Mouse (Mus musculus) lung, embryonic 14.5 days (tissue): Measurements from ENCODE around the gene Zkscan4. TPM values are rescaled to one million over a fixed set of nuclear protein-coding genes. Genes with fewer than 3 reads are reported as not detected.
A peak's percentile ranks its signal among the peaks of the same experiment; 100 is the strongest.
"Not testable (repeated sequence)": the region's sequence is repeated elsewhere in the genome, so short reads cannot be mapped to it uniquely, and the experiment has no call there.

Experiments
- ATAC-seq: fragments of 200-750 bp; cut with Nextera tagmentation; 2 replicates; pipeline ENCODE4 v1.8.0; 2017; ENCODE audit warnings: mild to moderate bottlenecking, moderate TSS enrichment, moderate library complexity; ENCODE audit not compliant: insufficient read depth
- DNase-seq: peaks from one replicate; pipeline ENCODE4 v3.0.0-alpha.2; 2015
- H3K27ac ChIP-seq: fragments of 300-500 bp; sonication (generic); 2 replicates; pipeline ENCODE4 v1.5.1; 2014; ENCODE audit warnings: low read depth, mild to moderate bottlenecking, moderate library complexity
- H3K27me3 ChIP-seq: fragments of 300-500 bp; sonication (generic); 2 replicates; pipeline ENCODE4 v1.6.1; 2014; ENCODE audit warnings: low read length, control low read depth; ENCODE audit not compliant: insufficient read depth
- H3K36me3 ChIP-seq: fragments of 300-500 bp; sonication (generic); 2 replicates; pipeline ENCODE4 v1.6.1; 2014; ENCODE audit warnings: control low read depth; ENCODE audit not compliant: insufficient read depth
- H3K4me1 ChIP-seq: fragments of 300-500 bp; sonication (generic); 2 replicates; pipeline ENCODE4 v1.6.1; 2014; ENCODE audit warnings: antibody characterized with exemption, control low read depth; ENCODE audit not compliant: insufficient read depth
- H3K4me2 ChIP-seq: fragments of 300-500 bp; sonication (generic); 2 replicates; pipeline ENCODE4 v1.6.1; 2014; ENCODE audit warnings: mild to moderate bottlenecking
- H3K4me3 ChIP-seq: fragments of 300-500 bp; sonication (generic); 2 replicates; pipeline ENCODE4 v1.5.1; 2014; ENCODE audit warnings: low read depth, low read length
- H3K9ac ChIP-seq: fragments of 300-500 bp; sonication (generic); 2 replicates; pipeline ENCODE4 v1.6.1; 2014
- H3K9me3 ChIP-seq: fragments of 300-500 bp; sonication (generic); 2 replicates; pipeline ENCODE4 v1.6.1; 2016; ENCODE audit warnings: low read depth, low read length, control low read depth
- CTCF ChIP-seq: IDR thresholded peaks from 2 replicates; pipeline ENCODE4 v1.5.1; 2016; ENCODE audit warnings: antibody characterized with exemption, low read depth
- WGBS: fragments of 180-500 bp; shearing (Covaris S2); extraction: QIAGEN DNeasy Blood & Tissue Kit; methylation state at CpG from one replicate; pipeline ENCODE4 v1.1.7; 2014; 5-methylcytosine and 5-hydroxymethylcytosine counted together
- polyA plus RNA-seq: library from polyadenylated mRNA; unstranded; fragments of >200 nt; fragmentation: Nextera tagmentation; extraction: Ambion mirVana; gene quantifications from 2 replicates; pipeline ENCODE4 v1.2.1, GENCODE M21; 2014

The Zkscan4 gene
- 3.4 and 3.5 TPM in 2 replicates for polyA plus RNA-seq

DNA sequence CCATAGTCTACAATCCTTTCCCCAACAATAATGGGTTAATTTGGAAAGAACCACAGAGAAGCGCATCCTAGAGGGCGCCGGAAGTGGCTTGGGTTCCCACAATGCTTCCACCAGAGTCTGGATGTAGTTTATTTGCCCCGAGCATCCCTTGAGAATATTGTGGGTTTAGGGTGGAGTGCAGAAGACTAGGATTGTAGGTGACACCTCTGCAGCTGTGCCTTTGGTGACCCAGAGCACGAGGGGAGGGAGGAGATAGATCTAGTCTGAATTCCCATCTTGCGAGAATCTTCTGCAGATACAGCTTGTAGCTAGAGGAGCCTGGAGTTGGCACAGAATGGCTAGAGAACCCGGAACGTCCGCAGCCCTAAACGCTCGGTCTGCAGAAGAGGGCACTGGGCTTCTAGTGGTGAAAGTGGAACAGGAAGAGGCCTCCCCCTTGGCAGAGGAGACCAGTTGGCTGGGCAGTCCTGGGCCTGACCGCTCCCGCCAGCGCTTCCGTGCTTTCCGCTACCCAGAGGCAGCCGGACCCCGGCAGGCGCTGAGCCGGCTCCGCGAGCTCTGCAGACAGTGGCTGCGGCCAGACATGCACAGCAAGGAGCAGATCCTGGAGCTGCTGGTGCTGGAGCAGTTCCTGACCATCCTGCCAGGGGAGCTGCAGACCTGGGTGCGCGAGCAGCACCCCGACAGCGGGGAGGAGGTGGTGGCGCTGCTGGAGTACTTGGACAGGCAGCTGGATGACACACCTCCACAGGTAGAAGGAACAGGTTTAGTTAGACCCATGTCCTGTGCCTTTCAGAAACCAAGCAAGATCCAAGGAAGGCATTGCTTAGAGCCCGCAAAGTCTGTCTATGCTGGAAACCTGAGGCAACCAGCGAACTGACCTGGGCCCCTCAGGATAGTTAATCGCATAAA is at the start of gene Zkscan4, which contains the start of gene Gm10065:
Gene Zkscan4, plus strand, starts transcription at position 149 of the 912 bp plus-strand sequence.
Gene Gm10065, minus strand, starts transcription at position 683 of the 912 bp plus-strand sequence.
- H3K4me1 ChIP-seq, H3K27me3 ChIP-seq, H3K36me3 ChIP-seq, H3K9me3 ChIP-seq: not testable (repeated sequence)
- ATAC-seq (peak; percentile 89), DNase-seq (peak; percentile 88)
- WGBS: 3% methylated on average over 31 of the region's 31 CpGs
- peak within 1 kb of the TSS; percentile 47 for H3K4me3 ChIP-seq
- H3K4me2 ChIP-seq: peak within 1 kb of the TSS; percentile 61
- peak within 1 kb of the TSS; percentile 51; the same call in 1 of the 2 replicates for H3K27ac ChIP-seq
- peak within 1 kb of the TSS; percentile 59 for H3K9ac ChIP-seq

DNA sequence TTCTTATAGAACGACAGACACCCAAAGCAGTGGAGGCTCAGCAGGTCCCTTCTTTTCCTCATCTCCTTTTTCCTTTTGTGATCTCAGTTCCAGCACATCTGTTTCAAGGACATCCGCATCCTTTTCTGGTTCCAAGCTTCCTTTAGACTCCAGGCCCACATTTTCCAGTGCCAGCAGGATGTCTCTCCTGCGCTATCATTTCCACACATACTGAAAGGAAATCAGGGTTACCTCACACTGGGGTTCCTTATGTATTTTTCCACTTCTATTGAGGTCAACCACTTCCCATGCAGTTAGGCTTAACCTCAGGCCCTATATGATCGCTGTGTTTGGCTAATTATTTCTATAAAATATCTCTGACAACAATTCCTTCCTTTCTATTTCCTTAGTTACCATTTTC is 43.2 kb upstream of the Zkscan4 start:
- TF ChIP-seq CTCF: no peak
- Histone ChIP-seq H3K36me3 (no peaks in the 10 kb centered on the region), H3K4me3 (no peak overlapping the region), H3K27me3 (no peaks in the 10 kb centered on the region), H3K9me3 (no peaks in the 10 kb centered on the region), H3K27ac (no peak overlapping the region), H3K4me1 (no peaks in the 10 kb centered on the region), H3K9ac (no peak overlapping the region), H3K4me2 (no peak overlapping the region)
- ATAC-seq: no peak
- DNase-seq: no peak
- WGBS: 73% methylated on average over 4 of the region's 4 CpGs

- Histone ChIP-seq H3K4me2 (peak within 1 kb of the TSS; percentile 88), H3K27me3 (no peaks in the 10 kb centered on the region), H3K4me3 (peak within 1 kb of the TSS; percentile 50), H3K36me3 (peaks cover 31% of the 10 kb centered on the region), H3K9ac (peak within 1 kb of the TSS; percentile 69), H3K4me1 (no peaks in the 10 kb centered on the region), H3K27ac (peak within 1 kb of the TSS; percentile 80), H3K9me3 (no peaks in the 10 kb centered on the region)
- TF ChIP-seq CTCF: peak; percentile 55
- peak; percentile 93 for ATAC-seq
- DNase-seq: peak; percentile 85
- WGBS: 1% methylated on average over 32 of the region's 32 CpGs
These were observed 38.1 kb upstream of the Zkscan4 start, which contains the start of gene Pgbd1 for GRCm38 (mm10) chr13:21440503-21441206. Gene Pgbd1 (minus strand): TSS chr13:21441058.

DNA sequence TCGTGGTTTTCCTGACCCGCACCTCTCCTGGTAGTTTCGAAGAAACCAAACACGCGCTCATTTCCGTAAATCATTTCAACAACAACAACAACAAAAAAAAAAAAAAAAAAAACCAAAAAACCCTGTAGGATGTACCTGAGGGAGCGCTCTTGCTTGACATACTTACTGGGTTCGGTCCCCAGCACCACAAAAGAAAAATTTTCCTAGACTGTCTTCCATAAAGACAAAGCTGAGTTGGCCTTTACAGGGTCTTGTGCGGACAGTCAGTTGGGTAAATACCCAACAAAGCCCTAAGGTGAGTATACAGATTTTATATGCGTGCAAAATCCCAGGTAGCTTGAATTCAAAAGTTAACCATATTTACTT is 37.5 kb upstream of the Zkscan4 start:
- no peaks in the 10 kb centered on the region for H3K27me3 ChIP-seq
- no peaks in the 10 kb centered on the region for H3K4me1 ChIP-seq
- 19% methylated on average over 10 of the region's 10 CpGs for WGBS
- DNase-seq (no peak), ATAC-seq (no peak; the same call in 1 of the 2 replicates)
- no peak for TF ChIP-seq CTCF
- H3K4me2 ChIP-seq: peak overlapping the region; percentile 88
- H3K9me3 ChIP-seq: no peaks in the 10 kb centered on the region
- H3K27ac ChIP-seq: peak overlapping the region; percentile 80
- peaks cover 37% of the 10 kb centered on the region for H3K36me3 ChIP-seq
- H3K9ac ChIP-seq: peak overlapping the region; percentile 69
- H3K4me3 ChIP-seq: peak overlapping the region; percentile 50

- TF ChIP-seq CTCF: no peak
- H3K36me3 ChIP-seq: peaks cover 78% of the 10 kb centered on the region
These were observed 31.9 kb upstream of the Zkscan4 start for GRCm38 (mm10) chr13:21446796-21447195.

GRCm38 (mm10) chr13:21447856-21448614 is 30.7 kb upstream of the Zkscan4 start:
- Histone ChIP-seq H3K27ac (no peak overlapping the region), H3K36me3 (peaks cover 72% of the 10 kb centered on the region), H3K27me3 (no peaks in the 10 kb centered on the region), H3K9me3 (no peaks in the 10 kb centered on the region), H3K4me3 (no peak overlapping the region), H3K4me2 (no peak overlapping the region), H3K9ac (no peak overlapping the region), H3K4me1 (peaks cover 3% of the 10 kb centered on the region; the same call in 1 of the 2 replicates)
- 68% methylated on average over 16 of the region's 16 CpGs for WGBS
- DNase-seq (no peak), ATAC-seq (no peak)
- no peak for TF ChIP-seq CTCF

More at GRCm38 (mm10) chr13:21446796-21447195, 31.9 kb upstream of the Zkscan4 start:
- H3K9me3 ChIP-seq: no peaks in the 10 kb centered on the region
- no peaks in the 10 kb centered on the region for H3K4me1 ChIP-seq
- H3K9ac ChIP-seq: no peak overlapping the region
- no peak overlapping the region for H3K27ac ChIP-seq
- no peaks in the 10 kb centered on the region for H3K27me3 ChIP-seq
- 82% methylated on average over 9 of the region's 9 CpGs for WGBS
- ATAC-seq (no peak), DNase-seq (no peak)
- no peak overlapping the region for H3K4me3 ChIP-seq
- no peak overlapping the region for H3K4me2 ChIP-seq
